Mouse (Mus musculus) embryonic fibroblast, embryonic 13.5 days (primary cell): ENCODE measurements at regions not wholly inside any gene's neighbourhood (a gene's known extent, or its start where the extent isn't known, plus 50 kb on each side); places are given as distances from the start of the nearest gene placed in this dataset.

Experiments used
- CTCF ChIP-seq: IDR thresholded peaks from 2 replicates; pipeline ENCODE4 v1.5.1; 2011; ENCODE audit warnings: mild to moderate bottlenecking, control low read depth, low read length, moderate library complexity, borderline replicate concordance; ENCODE audit not compliant: insufficient read depth
- POLR2A ChIP-seq: IDR thresholded peaks from 2 replicates; pipeline ENCODE4 v1.6.1; 2011; ENCODE audit warnings: low read depth, mild to moderate bottlenecking, control low read depth, low read length, moderate library complexity

DNA sequence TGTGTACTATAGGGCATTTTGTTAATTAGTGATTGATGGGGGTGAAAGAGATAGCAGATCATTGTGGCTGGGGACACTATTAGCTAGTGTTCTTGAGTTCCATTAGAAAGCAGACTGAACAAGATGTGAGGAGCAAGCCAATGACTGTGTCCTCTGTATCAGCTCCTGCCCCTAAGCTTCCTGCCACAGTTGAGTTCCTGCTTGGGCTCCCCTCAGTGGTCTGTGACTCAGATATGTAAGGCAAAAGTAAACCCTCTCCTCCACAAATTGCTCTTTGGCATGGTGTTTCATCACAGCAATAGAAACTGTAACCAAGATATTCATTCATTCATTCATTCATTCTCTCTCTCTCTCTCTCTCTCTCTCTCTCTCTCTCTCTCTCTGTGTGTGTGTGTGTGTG is 169.7 kb upstream of the Rasa1 start:
- TF ChIP-seq CTCF = no peak
- TF ChIP-seq POLR2A = no peak
